Mouse (Mus musculus) liver (tissue): ENCODE measurements at regions not wholly inside any gene's neighbourhood (a gene's known extent, or its start where the extent isn't known, plus 50 kb on each side); places are given as distances from the start of the nearest gene placed in this dataset.

Source experiments
- DNase-seq: peaks from one replicate; pipeline ENCODE4 v3.0.0-alpha.2; 2020; ENCODE audit warnings: mixed read lengths

DNA sequence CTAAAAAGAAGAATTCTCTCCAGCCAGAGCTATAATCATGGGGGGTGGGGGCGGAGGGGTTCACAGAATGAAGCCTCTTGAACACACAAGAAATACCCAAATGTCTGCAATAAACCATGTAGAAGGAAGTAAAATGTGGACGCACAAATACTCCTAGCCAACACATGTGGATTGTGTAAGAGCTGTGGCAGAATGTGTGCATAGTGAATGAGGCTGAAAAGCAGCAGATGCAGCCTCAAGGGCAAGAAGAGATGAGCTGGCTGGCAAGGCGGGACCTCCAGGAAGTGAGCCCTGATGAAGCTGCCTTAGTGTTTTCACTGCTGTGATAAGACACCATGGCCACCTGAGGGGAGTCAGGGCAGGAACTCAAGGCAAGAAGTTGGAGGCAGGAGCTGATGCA is 53.3 kb upstream of the Arhgap28 start:
- DNase-seq, result no peak

DNA sequence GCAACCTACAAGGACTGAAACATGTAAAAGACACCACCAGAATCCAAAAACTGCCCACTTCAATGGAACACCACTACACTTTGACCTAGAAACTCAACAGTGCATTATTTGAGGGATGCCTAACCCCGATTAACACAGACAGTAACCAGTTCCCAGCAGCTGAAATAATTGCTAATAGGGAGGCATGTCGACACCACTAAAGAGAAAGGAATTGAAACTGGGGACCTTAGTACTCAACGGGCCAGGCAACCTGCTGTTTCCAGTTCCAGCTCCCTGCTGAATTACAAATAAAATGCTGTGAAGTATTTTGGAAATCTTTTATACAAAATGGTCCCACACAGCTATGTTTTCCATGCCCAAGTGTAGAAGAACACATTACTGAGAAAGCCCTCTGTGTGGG is 56.5 kb upstream of the Arhgap28 start:
- no peak for DNase-seq

- DNase-seq, result no peak
These were observed 61.8 kb upstream of the Arhgap28 start for GRCm38 (mm10) chr17:68065751-68066150.

GRCm38 (mm10) chr17:68066204-68066603 is 62.3 kb upstream of the Arhgap28 start:
- no peak for DNase-seq

DNA sequence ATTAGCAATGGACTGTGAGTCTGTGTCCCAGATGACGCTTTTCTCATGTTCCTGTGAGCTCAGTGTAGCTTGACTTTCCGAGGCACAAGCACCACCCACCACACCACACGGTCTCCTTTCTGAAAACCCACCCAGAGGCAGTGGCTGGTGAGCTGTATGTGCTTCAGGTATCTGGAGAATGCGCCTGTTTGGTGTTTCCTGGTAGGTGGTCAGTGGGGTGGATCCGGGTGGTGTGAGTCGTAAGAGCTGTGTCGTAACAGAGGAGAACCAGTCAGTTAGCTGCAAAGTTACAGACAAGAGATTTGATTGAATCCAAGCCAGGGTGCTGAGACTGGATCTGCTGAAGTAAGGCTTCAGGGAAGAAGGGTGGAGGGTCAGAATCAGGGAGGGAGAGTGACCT is 65.1 kb upstream of the Arhgap28 start:
- DNase-seq, result no peak

GRCm38 (mm10) chr17:68069484-68069883 is 65.6 kb upstream of the Arhgap28 start:
- DNase-seq, result no peak

DNA sequence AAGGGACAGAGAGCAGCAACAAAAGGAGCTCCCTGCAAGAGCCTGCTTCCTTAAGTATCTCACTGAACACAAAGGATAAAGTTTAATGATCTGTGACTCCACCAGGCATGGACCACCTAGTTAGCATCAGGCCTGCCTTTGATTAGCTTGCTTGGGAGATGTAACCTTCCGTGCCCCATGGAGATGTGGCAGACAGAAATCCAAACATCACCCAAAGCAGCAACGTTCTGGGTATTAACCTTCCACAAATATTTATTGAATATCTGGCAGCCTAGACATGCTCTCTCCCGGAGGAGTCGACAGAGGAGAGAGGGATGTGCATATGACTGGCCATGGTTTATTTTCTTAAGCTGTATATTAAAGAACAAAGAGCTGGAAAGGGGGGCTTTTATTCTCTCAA is 67.6 kb upstream of the Arhgap28 start:
- no peak for DNase-seq

DNA sequence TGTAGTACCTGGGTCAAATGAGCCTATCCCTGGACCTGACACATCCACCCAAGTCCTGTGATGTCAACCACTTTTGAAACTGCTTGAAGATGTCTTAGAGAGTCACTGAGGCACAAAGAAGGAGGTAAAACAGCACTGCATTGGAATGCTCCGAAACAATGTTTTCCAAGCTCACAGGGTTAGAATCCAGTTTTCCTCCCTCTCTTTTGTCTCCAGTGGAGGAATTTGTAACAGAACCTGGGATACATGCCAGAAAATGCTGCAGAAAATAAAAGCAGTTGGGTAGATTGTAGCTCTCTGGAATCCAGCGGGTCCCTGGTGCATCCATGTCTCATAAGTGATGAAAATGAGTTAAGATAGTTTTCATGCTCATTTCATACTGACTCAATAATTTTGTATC is 71.8 kb upstream of the Arhgap28 start:
- no peak for DNase-seq

DNA sequence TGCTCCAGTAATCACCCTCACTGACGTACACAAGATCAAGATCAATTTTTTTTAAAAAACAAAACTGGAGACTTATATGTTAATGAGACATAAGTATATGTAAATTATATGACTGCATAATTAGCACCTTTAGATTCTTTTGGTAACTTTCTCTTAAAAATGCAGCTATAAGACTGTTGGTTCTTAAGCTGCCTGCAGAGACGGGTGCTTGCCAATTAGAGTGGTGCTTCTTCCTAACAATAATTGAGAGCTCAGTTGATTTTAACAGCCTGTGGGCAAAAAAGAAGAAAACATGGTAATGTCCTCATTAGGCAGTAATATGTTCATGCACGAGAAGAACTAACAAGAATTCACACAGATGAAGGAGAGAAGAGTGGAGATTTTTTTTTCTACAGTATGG is 74.8 kb upstream of the Arhgap28 start:
- no peak for DNase-seq

DNA sequence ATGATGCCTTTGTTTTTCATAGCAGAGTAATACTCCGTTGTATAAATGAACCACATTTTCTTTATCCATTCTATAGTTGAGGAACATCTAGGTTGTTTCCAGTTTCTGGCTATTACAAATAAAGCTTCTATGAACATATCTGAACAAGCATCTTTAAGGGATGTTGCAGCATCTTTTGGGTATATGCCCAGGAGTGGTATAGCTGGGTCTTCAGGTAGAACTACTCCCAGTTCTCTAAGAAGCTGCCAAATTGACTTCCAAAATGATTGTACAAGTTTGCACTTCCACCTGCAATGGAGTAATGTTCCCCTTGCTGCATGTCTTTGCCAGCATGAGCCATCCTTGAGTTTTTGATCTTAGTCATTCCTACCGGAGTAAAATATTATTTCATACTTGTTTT is 80.5 kb upstream of the Arhgap28 start:
- DNase-seq, result no peak

DNA sequence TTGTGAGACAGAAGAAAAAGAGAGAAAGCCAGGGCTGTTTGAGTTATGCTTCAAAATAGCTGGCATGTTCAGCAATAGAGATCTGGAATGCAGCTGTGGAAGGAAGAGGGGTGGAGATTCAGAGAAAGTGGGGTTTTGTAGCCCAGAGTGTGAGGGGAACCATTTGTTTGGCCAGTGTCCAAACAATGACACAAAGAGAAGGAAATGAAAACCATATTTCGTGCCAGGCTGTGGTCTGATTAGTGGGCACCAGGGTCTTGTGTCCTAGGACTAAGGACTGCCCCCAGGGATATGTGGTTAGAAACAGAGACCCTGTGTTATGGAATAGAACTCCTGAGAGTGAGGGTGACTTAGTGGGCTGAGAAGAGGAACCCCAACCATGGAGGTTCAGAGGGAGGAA is 83.2 kb upstream of the Arhgap28 start:
- DNase-seq, result no peak

GRCm38 (mm10) chr17:68089179-68089578 is 85.3 kb upstream of the Arhgap28 start:
- DNase-seq, result no peak

- no peak for DNase-seq
These were observed 85.9 kb upstream of the Arhgap28 start for GRCm38 (mm10) chr17:68089830-68090229.

- no peak for DNase-seq
These were observed 93.1 kb upstream of the Arhgap28 start for GRCm38 (mm10) chr17:68096982-68097381.

DNA sequence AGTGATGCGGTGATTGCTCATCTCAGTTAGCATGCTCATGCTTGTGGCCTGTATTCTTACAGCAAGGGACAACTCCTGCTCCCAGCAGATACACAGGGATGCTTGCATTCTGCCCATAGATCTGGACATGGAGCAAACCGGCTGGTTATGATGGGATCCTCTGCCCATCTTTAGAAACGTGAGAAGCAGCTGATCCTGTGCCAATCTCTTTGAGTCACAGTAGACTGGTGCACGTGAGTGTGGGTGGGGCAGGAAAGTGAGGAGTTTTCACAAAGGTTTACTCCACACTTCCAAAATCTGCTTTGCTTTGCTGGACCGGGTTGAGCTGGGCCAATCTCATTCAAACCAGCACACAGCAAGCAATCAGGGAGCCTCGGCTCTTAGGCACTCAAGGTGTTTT is 93.5 kb upstream of the Arhgap28 start:
- no peak for DNase-seq

DNA sequence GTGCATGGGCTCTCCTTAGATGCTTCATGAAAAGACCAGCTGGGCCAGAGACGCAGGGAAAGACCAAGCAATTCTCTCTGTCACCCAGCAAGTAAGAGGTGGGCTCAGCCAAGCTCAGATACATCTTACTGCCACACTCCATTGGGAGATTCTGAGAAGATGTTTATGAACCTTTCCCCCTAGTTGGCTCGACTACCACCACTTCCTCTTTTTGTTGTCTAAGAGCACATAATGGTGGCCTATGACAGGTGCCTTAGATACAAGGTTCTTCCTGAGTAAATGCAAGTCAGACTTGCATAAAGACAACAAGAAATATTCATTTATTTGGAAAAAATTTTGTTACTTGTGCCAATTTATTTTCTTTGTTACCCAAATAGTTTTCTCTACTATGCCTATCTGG is 96.2 kb upstream of the Arhgap28 start:
- DNase-seq, result no peak

DNA sequence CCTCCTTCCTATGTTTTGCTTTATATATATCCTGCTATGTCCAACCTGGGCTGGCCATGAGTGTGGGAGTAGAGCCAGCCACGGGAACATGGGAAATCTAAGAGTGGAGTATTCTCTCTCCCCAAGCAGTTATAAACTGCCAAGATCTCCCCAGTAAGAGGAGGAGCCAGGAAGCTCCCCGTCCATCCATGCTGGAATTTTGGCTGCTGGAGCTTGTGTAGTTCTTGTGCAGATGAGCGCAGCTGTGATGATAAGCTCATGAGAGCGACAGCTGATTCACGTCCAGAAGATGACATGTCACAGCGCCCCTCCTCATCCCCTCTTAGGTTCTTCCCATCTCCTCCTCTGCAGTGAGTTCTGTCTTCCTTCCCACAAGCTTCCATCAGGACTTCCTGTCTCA is 99.4 kb upstream of the Arhgap28 start:
- peak; percentile 19 for DNase-seq

DNA sequence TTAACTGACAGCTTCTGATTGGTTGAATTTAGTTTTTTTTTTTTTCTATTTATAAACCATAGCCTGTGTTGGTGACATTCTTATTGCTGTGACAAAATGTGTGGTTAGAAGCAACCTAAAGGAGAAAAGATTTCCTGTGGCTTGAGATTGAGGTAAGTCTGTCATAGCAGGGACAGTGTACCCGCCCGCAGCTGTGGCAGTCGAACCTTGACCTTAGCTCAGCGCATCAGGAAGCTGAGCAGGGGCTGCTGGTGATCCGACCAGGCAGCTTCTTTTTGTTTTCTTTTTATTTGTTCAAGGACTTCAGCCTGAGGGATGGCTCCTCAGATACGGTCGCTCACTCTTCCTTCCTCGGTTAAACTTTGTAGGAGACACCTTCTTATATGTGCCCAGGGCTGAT is 102.4 kb upstream of the Arhgap28 start:
- DNase-seq, result no peak

DNA sequence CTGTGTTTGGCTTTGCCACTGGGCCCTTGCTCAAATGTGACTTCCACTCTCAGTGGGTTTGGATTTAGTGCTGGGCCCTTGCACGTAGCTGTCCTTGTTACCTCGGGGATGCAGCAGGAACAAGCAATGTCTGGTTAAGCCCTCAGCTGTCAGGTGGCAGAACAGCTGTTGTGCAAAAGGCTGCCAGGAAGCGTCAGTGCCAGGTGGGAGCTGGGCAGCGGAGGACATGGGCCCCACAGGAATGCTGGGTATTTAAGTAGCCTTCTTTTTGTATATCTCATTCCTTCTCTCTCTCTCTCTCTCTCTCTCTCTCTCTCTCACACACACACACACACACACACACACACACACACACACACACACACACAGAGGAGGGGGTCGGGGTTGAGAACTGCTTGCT is 104.0 kb upstream of the Arhgap28 start:
- DNase-seq, result no peak

DNA sequence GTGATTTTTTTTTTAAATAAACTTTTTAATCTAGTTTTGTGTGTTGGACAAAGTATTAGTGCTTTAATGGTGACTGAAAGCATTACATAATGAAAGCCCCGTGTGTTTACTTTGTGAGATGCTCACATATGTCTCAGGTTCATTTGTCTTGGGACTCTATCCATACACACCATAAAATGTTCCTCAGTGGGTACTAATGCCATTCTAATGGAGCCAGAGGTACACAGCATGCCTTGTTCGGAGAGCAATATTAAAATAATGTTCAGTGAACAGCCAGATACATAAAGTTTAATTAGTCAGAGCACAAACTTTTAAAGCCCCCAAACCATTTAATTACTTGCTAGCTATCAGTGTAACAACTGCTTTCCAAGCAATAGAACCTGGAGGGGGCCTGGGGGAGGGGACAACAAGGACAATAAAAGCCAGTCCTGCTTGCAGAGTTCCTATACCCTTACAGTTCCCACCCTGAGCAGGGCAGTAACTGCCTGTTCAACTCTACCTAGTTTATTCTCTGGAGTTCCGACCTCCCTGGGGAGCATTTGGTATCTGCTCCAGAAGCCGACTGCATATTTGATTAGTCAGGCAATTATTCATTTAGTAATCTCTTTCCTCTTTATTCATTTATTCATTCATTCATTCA is 108.0 kb upstream of the Arhgap28 start:
- DNase-seq, result no peak

DNA sequence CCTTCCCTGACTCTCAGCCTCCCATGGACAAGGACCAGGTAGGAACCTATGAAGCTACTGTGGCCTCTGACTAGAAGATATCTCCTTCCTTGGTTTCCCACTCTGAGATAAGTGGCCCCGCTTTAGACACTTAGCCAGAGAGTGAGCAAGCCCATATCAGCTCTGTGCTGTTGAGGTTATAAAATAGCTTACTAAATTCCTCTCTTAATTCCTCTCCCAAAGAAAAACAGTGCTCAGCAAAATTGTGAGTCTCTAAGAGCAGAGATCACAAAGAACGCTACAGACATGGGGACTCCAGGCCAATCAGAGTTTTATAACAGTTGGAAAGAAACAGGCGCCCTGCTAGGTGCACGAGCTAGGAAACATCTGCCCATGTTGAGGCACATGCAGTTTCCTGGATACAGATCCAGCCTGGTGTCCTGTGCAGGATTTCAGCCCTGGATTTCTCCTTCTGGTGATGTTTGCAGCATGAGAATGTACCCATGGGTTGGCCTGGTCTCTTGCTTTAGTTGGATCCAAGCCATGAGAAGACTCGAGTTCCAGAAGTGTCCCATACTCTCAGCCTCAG is 108.9 kb upstream of the Arhgap28 start:
- DNase-seq, result no peak

DNA sequence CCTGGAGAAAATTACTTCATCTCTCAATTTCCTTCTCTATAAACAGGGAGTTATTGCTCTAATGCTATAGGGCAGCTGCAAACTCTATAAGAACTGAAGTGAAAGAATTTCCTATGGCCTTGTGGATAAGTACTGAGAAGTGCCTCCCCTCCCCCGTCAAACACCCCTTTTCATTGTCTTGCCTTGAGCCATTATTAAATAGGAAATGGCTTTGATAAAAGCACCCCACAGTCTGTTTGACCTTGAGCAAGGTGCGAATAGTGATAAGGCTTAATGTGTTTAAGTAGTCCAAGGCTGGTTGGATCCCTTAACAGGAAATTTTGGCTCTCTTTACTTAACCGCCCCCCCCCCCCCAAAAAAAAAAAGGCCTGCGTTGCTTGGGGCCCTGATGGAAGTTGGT is 111.7 kb upstream of the Arhgap28 start:
- DNase-seq, result no peak

GRCm38 (mm10) chr17:68119055-68119698 is 115.3 kb upstream of the Arhgap28 start:
- no peak for DNase-seq

DNA sequence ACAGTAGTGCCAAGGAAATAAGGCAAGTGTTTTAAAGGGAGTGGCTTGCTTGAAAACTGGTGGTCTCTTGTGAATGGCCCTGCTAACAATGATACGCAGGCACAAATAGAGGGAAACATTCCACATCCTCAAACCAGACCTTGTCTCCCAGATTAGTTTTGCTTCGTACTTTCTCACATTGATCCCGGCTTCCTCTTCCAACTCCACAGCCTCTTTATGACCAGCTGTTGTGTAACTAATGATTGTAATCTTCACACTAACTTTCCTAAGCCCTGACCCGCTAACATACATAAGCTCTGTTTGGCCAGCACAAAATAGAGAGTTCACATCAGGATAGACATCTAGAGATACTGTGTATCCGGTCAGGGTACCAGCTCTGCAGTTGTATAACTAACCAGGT is 116.3 kb upstream of the Arhgap28 start:
- DNase-seq, result no peak

GRCm38 (mm10) chr17:68120744-68121143 is 116.8 kb upstream of the Arhgap28 start:
- no peak for DNase-seq
